Mouse (Mus musculus) neural tube, embryonic 15.5 days (tissue): ENCODE results near the gene Arid5b. TPM values are rescaled to one million over a fixed set of nuclear protein-coding genes. Genes with fewer than 3 reads are reported as not detected.

Experiments
- ATAC-seq: fragments of 200-750 bp; cut with Nextera tagmentation; 2 replicates; pipeline ENCODE4 v1.8.0; 2017; ENCODE audit warnings: mild to moderate bottlenecking, moderate TSS enrichment, moderate library complexity; ENCODE audit not compliant: low FRiP score
- H3K27ac ChIP-seq: fragments of 300-500 bp; sonication (generic); replicated peaks from 2 replicates; pipeline ENCODE4 v1.5.1; 2015; ENCODE audit warnings: mild to moderate bottlenecking, inconsistent platforms
- H3K27me3 ChIP-seq: fragments of 300-500 bp; sonication (generic); replicated peaks from 2 replicates; pipeline ENCODE4 v1.6.1; 2015; ENCODE audit warnings: inconsistent platforms
- H3K36me3 ChIP-seq: fragments of 300-500 bp; sonication (generic); 2 replicates; pipeline ENCODE4 v1.6.1; 2015; ENCODE audit warnings: inconsistent platforms
- H3K4me1 ChIP-seq: fragments of 300-500 bp; sonication (generic); 2 replicates; pipeline ENCODE4 v1.6.1; 2015; ENCODE audit warnings: inconsistent platforms
- H3K4me2 ChIP-seq: fragments of 300-500 bp; sonication (generic); 2 replicates; pipeline ENCODE4 v1.6.1; 2015; ENCODE audit warnings: inconsistent platforms, mild to moderate bottlenecking, moderate library complexity
- H3K4me3 ChIP-seq: fragments of 300-500 bp; sonication (generic); replicated peaks from 2 replicates; pipeline ENCODE4 v1.5.1; 2015; ENCODE audit warnings: mild to moderate bottlenecking, inconsistent platforms
- H3K9ac ChIP-seq: fragments of 300-500 bp; sonication (generic); replicated peaks from 2 replicates; pipeline ENCODE4 v1.6.1; 2015; ENCODE audit warnings: mild to moderate bottlenecking, inconsistent platforms
- H3K9me3 ChIP-seq: fragments of 300-500 bp; sonication (generic); replicated peaks from 2 replicates; pipeline ENCODE4 v1.6.1; 2016; ENCODE audit warnings: inconsistent platforms
- WGBS: fragments of 180-500 bp; shearing (Covaris S2); methylation state at CpG from one replicate; pipeline ENCODE4 v1.1.7; 2015; ENCODE audit warnings: mixed read lengths; 5-methylcytosine and 5-hydroxymethylcytosine counted together
- polyA plus RNA-seq: library from polyadenylated mRNA; unstranded; fragments of >200 nt; fragmentation: Nextera tagmentation; extraction: Ambion mirVana; gene quantifications from 2 replicates; pipeline ENCODE4 v1.2.1, GENCODE M21; 2015

Gene Arid5b
- polyA plus RNA-seq, 1 experiment from 2014 or later = 18.4 TPM

GRCm38 (mm10) chr10:68155431-68156119 is 123.0 kb downstream of the Arid5b start:
- no peaks in the 10 kb centered on the region for H3K9me3 ChIP-seq
- no peak overlapping the region for H3K4me2 ChIP-seq
- no peak overlapping the region for H3K9ac ChIP-seq
- WGBS = 93% methylated on average over 6 of the region's 6 CpGs
- no peak overlapping the region for H3K4me3 ChIP-seq
- no peak for ATAC-seq
- peaks cover 31% of the 10 kb centered on the region for H3K4me1 ChIP-seq
- H3K27me3 ChIP-seq = no peaks in the 10 kb centered on the region
- H3K27ac ChIP-seq = no peak overlapping the region
- no peaks in the 10 kb centered on the region for H3K36me3 ChIP-seq

DNA sequence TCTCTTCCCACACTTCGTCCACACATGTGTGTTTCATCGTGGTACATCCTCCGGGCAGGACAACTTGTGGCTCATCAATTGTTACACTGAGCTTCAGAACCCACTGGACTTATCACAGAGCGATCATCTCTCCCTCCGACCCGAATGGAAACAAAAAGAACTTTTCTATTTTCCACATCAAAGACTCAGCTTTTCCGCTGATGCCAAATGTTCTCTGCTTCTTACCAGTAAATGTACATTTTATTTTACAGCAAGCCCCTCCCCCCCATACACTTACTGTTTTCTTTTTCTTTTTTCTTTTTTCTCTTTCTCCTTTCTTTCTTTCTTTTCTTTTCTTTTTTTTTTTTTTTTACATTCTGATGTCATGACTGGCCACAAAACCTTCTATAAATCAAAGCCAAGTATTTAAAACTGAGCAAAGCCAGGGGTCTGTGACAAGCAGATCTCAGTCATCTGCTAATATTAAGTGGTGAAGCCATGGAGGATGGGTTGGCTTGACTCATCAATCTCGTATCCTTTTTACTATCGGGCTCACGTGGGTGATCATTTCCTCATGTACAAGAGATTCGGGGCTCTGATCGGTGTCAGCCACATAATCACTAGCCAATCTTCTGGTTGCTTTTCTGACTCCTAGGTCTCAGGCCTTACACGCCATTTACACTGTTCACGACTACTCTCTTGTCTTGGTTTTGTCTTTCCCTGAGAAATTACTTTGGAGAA is 124.3 kb downstream of the Arid5b start:
- WGBS = 67% methylated on average over 14 of the region's 14 CpGs
- Histone ChIP-seq H3K27me3 (no peaks in the 10 kb centered on the region), H3K4me1 (peaks cover 31% of the 10 kb centered on the region), H3K36me3 (no peaks in the 10 kb centered on the region), H3K27ac (no peak overlapping the region), H3K9ac (no peak overlapping the region), H3K4me3 (no peak overlapping the region), H3K4me2 (0 out of 2 replicates have a peak overlapping the region, but pooled peaks have one; percentile 0), H3K9me3 (no peaks in the 10 kb centered on the region)
- ATAC-seq = no peak

- no peak overlapping the region for H3K27ac ChIP-seq
- 22% methylated on average over 11 of the region's 11 CpGs for WGBS
- no peak for ATAC-seq
These were observed 125.0 kb downstream of the Arid5b start for GRCm38 (mm10) chr10:68153344-68154045.

DNA sequence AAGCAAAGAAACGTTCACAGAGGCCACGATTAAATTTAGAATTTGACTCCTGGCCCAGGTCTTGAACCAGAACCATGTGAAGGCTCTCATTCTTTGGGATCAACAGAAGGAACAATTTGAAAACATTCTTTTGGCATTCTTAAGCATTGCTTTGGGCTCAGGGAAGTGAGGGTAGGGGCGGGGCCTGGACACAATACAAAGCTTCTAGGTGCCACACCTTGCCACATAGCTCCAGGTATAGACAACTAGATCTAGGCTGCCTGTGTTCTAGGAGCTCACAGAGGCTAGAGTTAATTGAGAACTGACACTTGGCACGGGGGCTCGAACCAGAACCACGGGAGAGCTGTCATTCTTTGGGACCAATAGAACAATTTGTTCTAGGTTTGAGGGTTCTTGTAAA is 130.0 kb downstream of the Arid5b start:
- Histone ChIP-seq H3K27ac (no peak overlapping the region; the same call in 1 of the 2 replicates), H3K9me3 (no peaks in the 10 kb centered on the region), H3K9ac (no peak overlapping the region), H3K27me3 (no peaks in the 10 kb centered on the region), H3K4me2 (no peak overlapping the region), H3K4me3 (no peak overlapping the region), H3K36me3 (no peaks in the 10 kb centered on the region), H3K4me1 (peaks cover 5% of the 10 kb centered on the region)
- WGBS = 87% methylated on average over 6 of the region's 6 CpGs
- no peak for ATAC-seq

More at GRCm38 (mm10) chr10:68153344-68154045, 125.0 kb downstream of the Arid5b start:
- Histone ChIP-seq H3K27me3 (no peaks in the 10 kb centered on the region), H3K4me2 (0 out of 2 replicates have a peak overlapping the region, but pooled peaks have one; percentile 0), H3K9ac (no peak overlapping the region), H3K4me3 (no peak overlapping the region), H3K36me3 (no peaks in the 10 kb centered on the region), H3K9me3 (no peaks in the 10 kb centered on the region), H3K4me1 (peaks cover 31% of the 10 kb centered on the region)

DNA sequence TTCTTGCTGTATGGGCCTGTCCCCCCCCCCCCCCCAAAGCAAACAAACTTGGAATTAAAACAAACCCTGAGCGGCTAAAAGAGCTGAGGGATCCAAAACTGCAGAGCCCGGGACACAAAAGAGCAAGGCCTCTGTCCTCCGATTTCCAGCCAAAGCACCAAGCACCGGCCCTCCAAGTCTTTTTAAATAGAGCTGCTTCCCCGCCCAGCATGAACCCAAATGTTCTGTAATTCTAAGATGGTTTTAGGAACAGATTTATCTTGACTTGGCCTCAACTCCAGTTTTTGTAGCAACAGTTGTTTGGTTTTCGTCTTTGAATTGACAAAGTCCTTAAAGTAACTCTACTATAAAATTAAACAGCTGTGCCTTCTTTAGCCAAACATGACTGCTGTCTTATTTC is 130.8 kb downstream of the Arid5b start:
- Histone ChIP-seq H3K36me3 (no peaks in the 10 kb centered on the region), H3K4me3 (no peak overlapping the region), H3K9ac (no peak overlapping the region), H3K4me1 (peaks cover 2% of the 10 kb centered on the region; the same call in 1 of the 2 replicates), H3K4me2 (no peak overlapping the region), H3K9me3 (no peaks in the 10 kb centered on the region), H3K27ac (no peak overlapping the region; the same call in 1 of the 2 replicates), H3K27me3 (no peaks in the 10 kb centered on the region)
- 55% methylated on average over 6 of the region's 6 CpGs for WGBS
- no peak for ATAC-seq

- Histone ChIP-seq H3K9ac (no peak overlapping the region), H3K4me3 (no peak overlapping the region), H3K9me3 (no peaks in the 10 kb centered on the region), H3K27me3 (no peaks in the 10 kb centered on the region), H3K4me2 (no peak overlapping the region), H3K27ac (no peak overlapping the region), H3K4me1 (peaks cover 4% of the 10 kb centered on the region; the same call in 1 of the 2 replicates), H3K36me3 (no peaks in the 10 kb centered on the region)
- ATAC-seq = no peak
- WGBS = 12% methylated on average over 5 of the region's 5 CpGs
These were observed 131.7 kb downstream of the Arid5b start for GRCm38 (mm10) chr10:68146842-68147241.

GRCm38 (mm10) chr10:68145286-68145950 is 133.1 kb downstream of the Arid5b start:
- Histone ChIP-seq H3K27me3 (no peaks in the 10 kb centered on the region), H3K4me2 (no peak overlapping the region), H3K36me3 (no peaks in the 10 kb centered on the region), H3K27ac (no peak overlapping the region), H3K4me1 (peaks cover 4% of the 10 kb centered on the region; the same call in 1 of the 2 replicates), H3K4me3 (no peak overlapping the region), H3K9ac (no peak overlapping the region), H3K9me3 (no peaks in the 10 kb centered on the region)
- ATAC-seq = no peak
- WGBS = 87% methylated on average over 18 of the region's 18 CpGs

GRCm38 (mm10) chr10:68142501-68142900 is 136.0 kb downstream of the Arid5b start:
- Histone ChIP-seq H3K4me2 (no peak overlapping the region), H3K9ac (no peak overlapping the region), H3K4me3 (no peak overlapping the region), H3K9me3 (no peaks in the 10 kb centered on the region), H3K4me1 (peaks cover 6% of the 10 kb centered on the region; the same call in 1 of the 2 replicates), H3K27ac (no peak overlapping the region), H3K36me3 (no peaks in the 10 kb centered on the region), H3K27me3 (no peaks in the 10 kb centered on the region)
- no peak for ATAC-seq
- WGBS = 58% methylated on average over 4 of the region's 4 CpGs

DNA sequence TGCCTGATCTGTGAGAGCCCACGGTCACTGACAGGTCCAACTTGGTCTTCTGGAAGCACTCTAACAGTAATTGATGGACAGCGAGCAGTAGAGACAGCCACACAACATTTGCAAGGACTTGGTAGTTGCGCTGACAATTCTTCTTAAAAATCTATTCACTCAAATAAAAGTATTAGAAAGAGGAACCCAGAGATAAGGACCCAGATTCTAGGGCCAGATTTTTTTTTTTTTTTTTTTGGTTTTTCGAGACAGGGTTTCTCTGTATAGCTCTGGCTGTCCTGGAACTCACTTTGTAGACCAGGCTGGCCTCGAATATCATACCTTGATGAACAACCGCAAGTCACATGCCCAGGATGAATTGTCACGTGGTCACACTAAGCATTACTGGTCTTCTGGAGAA is 137.0 kb downstream of the Arid5b start:
- Histone ChIP-seq H3K36me3 (no peaks in the 10 kb centered on the region), H3K9ac (no peak overlapping the region), H3K9me3 (no peaks in the 10 kb centered on the region), H3K4me1 (peaks cover 15% of the 10 kb centered on the region), H3K4me3 (no peak overlapping the region), H3K27ac (no peak overlapping the region), H3K27me3 (no peaks in the 10 kb centered on the region), H3K4me2 (no peak overlapping the region)
- ATAC-seq = no peak
- WGBS = 94% methylated on average over 7 of the region's 7 CpGs

GRCm38 (mm10) chr10:68140871-68141270 is 137.7 kb downstream of the Arid5b start:
- H3K27ac ChIP-seq = no peak overlapping the region
- H3K4me3 ChIP-seq = no peak overlapping the region
- ATAC-seq = no peak
- no peaks in the 10 kb centered on the region for H3K36me3 ChIP-seq
- H3K27me3 ChIP-seq = no peaks in the 10 kb centered on the region
- H3K4me1 ChIP-seq = peaks cover 21% of the 10 kb centered on the region
- no peak overlapping the region for H3K4me2 ChIP-seq
- no peaks in the 10 kb centered on the region for H3K9me3 ChIP-seq
- 66% methylated on average over 2 of the region's 2 CpGs for WGBS
- H3K9ac ChIP-seq = no peak overlapping the region

GRCm38 (mm10) chr10:68140306-68140705 is 138.2 kb downstream of the Arid5b start:
- H3K9me3 ChIP-seq = no peaks in the 10 kb centered on the region
- WGBS = 64% methylated on average over 6 of the region's 6 CpGs
- no peak overlapping the region for H3K27ac ChIP-seq
- ATAC-seq = no peak
- no peak overlapping the region for H3K4me2 ChIP-seq
- no peak overlapping the region for H3K4me3 ChIP-seq
- no peaks in the 10 kb centered on the region for H3K36me3 ChIP-seq
- H3K4me1 ChIP-seq = peaks cover 27% of the 10 kb centered on the region
- no peaks in the 10 kb centered on the region for H3K27me3 ChIP-seq
- no peak overlapping the region for H3K9ac ChIP-seq
